Mouse (Mus musculus) liver, embryonic 11.5 days (tissue): ENCODE results near the gene Opn5. TPM values are rescaled to one million over a fixed set of nuclear protein-coding genes. Genes with fewer than 3 reads are reported as not detected.
A peak's percentile ranks its signal among the peaks of the same experiment; 100 is the strongest.

ENCODE experiments used
- ATAC-seq: fragments of 200-750 bp; cut with Nextera tagmentation; replicated peaks from 2 replicates; pipeline ENCODE4 v1.8.0; 2017; ENCODE audit warnings: moderate number of reproducible peaks, mild to moderate bottlenecking, moderate TSS enrichment, moderate library complexity; ENCODE audit not compliant: low FRiP score
- DNase-seq: peaks from one replicate; pipeline ENCODE4 v3.0.0-alpha.2; 2017; ENCODE audit warnings: low spot score
- H3K27ac ChIP-seq: fragments of 300-500 bp; sonication (generic); 2 replicates; pipeline ENCODE4 v1.5.1; 2014; ENCODE audit warnings: mild to moderate bottlenecking, low read depth, low read length, control low read depth
- H3K27me3 ChIP-seq: fragments of 300-500 bp; sonication (generic); replicated peaks from 2 replicates; pipeline ENCODE4 v1.6.1; 2014; ENCODE audit warnings: low read length, mixed read lengths; ENCODE audit not compliant: control insufficient read depth, insufficient read depth
- H3K36me3 ChIP-seq: fragments of 300-500 bp; sonication (generic); 2 replicates; pipeline ENCODE4 v1.6.1; 2014; ENCODE audit warnings: mild to moderate bottlenecking, low read length, moderate library complexity, mixed read lengths; ENCODE audit not compliant: control insufficient read depth, insufficient read depth
- H3K4me1 ChIP-seq: fragments of 300-500 bp; sonication (generic); replicated peaks from 2 replicates; pipeline ENCODE4 v1.6.1; 2014; ENCODE audit warnings: low read length, mixed read lengths; ENCODE audit not compliant: control insufficient read depth, insufficient read depth
- H3K4me2 ChIP-seq: fragments of 300-500 bp; sonication (generic); 2 replicates; pipeline ENCODE4 v1.6.1; 2014; ENCODE audit warnings: mild to moderate bottlenecking, control low read depth, moderate library complexity
- H3K4me3 ChIP-seq: fragments of 300-500 bp; sonication (generic); 2 replicates; pipeline ENCODE4 v1.5.1; 2014; ENCODE audit warnings: low read depth, low read length, control low read depth
- H3K9ac ChIP-seq: fragments of 300-500 bp; sonication (generic); 2 replicates; pipeline ENCODE4 v1.6.1; 2014; ENCODE audit warnings: low read depth, low read length, control low read depth
- H3K9me3 ChIP-seq: fragments of 300-500 bp; sonication (generic); 2 replicates; pipeline ENCODE4 v1.6.1; 2016; ENCODE audit warnings: low read length, inconsistent platforms, mixed read lengths; ENCODE audit not compliant: control insufficient read depth
- WGBS: fragments of 180-500 bp; shearing (Covaris S2); extraction: QIAGEN DNeasy Blood & Tissue Kit; methylation state at CpG from one replicate; pipeline ENCODE4 v1.1.7; 2014; 5-methylcytosine and 5-hydroxymethylcytosine counted together
- polyA plus RNA-seq: library from polyadenylated mRNA; unstranded; fragments of >200 nt; fragmentation: Nextera tagmentation; extraction: Ambion mirVana; gene quantifications from 2 replicates; pipeline ENCODE4 v1.2.1, GENCODE M21; 2014

Gene Opn5
- polyA plus RNA-seq = not detected in 2 replicates

DNA sequence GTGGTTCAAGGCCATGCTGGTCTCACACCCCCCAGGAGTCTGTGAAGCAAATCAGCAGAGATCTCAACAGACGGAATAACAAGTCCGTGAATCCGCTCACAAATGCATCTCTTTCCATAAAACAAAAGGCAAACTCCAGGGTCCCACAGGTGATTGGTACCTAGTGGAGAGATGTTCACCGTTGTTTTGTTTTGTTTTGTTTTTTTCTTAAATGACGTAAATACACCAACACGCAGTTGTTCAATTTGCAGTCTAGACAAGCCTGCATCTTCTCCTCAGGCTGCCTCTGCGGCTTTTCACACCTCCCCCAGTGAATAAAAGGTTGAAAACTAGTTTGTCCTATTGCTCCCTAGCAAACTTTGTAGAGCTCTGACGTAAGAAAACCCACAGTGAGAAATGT, at the start of gene Opn5:
Gene Opn5, minus strand, starts transcription at position 101 of the 400 bp plus-strand sequence.
- Histone ChIP-seq H3K36me3 (no peaks in the 10 kb centered on the region), H3K4me1 (no peaks in the 10 kb centered on the region), H3K4me2 (no peak within 1 kb of the TSS), H3K4me3 (no peak within 1 kb of the TSS), H3K27me3 (no peaks in the 10 kb centered on the region), H3K9ac (no peak within 1 kb of the TSS), H3K9me3 (no peaks in the 10 kb centered on the region), H3K27ac (no peak within 1 kb of the TSS)
- DNase-seq (no peak), ATAC-seq (no peak)
- 74% methylated on average over 8 of the region's 8 CpGs for WGBS

GRCm38 (mm10) chr17:42658634-42659422, 47.6 kb upstream of the Opn5 start:
- H3K9me3 ChIP-seq = no peaks in the 10 kb centered on the region
- no peaks in the 10 kb centered on the region for H3K27me3 ChIP-seq
- DNase-seq (peak; percentile 36), ATAC-seq (no peak)
- H3K27ac ChIP-seq = no peak overlapping the region
- WGBS = 21% methylated on average over 14 of the region's 14 CpGs
- H3K4me1 ChIP-seq = no peaks in the 10 kb centered on the region
- no peak overlapping the region for H3K4me2 ChIP-seq
- H3K9ac ChIP-seq = no peak overlapping the region
- no peaks in the 10 kb centered on the region for H3K36me3 ChIP-seq
- H3K4me3 ChIP-seq = no peak overlapping the region

DNA sequence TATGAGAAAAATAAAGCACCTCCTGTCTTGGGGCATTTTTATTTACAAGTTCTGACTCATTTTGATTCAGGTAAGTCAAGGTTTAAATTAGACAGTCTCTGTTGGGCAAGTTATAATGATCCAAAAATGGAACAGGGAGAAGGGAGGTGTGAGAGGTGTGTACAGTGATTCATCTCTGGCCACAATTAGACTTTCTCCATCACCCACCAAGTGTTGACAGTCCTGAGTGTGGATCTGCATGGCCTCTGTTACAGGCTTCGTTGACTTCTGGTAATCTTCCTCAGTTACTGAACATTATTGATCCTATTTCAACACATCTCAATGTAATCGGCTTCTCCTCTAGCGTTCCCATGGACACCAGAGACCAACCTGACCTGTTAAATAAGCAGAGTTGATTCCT, 32.2 kb upstream of the Opn5 start:
- Histone ChIP-seq H3K27me3 (no peaks in the 10 kb centered on the region), H3K9ac (no peak overlapping the region), H3K9me3 (no peaks in the 10 kb centered on the region), H3K36me3 (no peaks in the 10 kb centered on the region), H3K4me2 (no peak overlapping the region), H3K4me3 (no peak overlapping the region), H3K27ac (no peak overlapping the region), H3K4me1 (no peaks in the 10 kb centered on the region)
- WGBS = 74% methylated on average over 3 of the region's 3 CpGs
- ATAC-seq (no peak), DNase-seq (no peak)

GRCm38 (mm10) chr17:42630206-42630605, 19.0 kb upstream of the Opn5 start:
- H3K4me2 ChIP-seq = no peak overlapping the region
- H3K4me1 ChIP-seq = no peaks in the 10 kb centered on the region
- DNase-seq (no peak), ATAC-seq (no peak)
- H3K27ac ChIP-seq = no peak overlapping the region
- 82% methylated on average over 2 of the region's 2 CpGs for WGBS
- no peak overlapping the region for H3K9ac ChIP-seq
- no peaks in the 10 kb centered on the region for H3K36me3 ChIP-seq
- no peak overlapping the region for H3K4me3 ChIP-seq
- H3K27me3 ChIP-seq = no peaks in the 10 kb centered on the region
- no peaks in the 10 kb centered on the region for H3K9me3 ChIP-seq

DNA sequence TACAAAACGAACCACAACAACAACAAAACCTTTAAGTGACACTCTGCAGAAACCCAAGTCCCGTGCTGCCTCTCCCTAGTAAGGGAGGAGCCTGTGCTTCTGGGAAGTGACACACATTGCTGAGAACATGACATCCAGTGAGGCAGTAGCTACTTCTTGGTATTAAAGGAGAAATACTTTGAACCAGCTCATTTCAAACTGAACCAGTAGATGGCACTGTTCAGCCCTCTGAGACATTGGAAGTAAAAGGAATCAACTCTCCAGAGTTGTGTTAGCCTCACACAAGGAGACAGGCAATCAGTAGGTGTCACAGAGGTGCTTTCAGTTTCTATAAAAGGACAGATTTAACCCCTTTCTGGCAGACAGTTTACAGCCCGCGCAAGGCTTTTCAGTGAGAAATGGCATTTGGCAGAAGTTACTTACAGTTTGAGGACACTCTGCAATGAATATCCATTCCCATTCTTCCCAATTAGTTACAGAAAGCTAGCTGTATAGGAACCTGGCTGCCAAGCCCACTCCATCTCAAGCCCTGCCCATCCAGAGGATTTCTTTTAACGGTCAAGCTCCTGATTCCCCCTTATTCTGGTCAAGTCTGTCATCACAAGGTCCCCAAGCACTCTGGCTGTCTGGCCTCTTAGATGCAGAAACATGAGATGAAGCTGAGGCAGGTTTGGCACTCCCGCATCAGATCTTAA, 2.0 kb upstream of the Opn5 start:
- ATAC-seq (0 out of 2 replicates have a peak, but pooled peaks have one; percentile 20), DNase-seq (no peak)
- H3K9ac ChIP-seq = no peak overlapping the region

DNA sequence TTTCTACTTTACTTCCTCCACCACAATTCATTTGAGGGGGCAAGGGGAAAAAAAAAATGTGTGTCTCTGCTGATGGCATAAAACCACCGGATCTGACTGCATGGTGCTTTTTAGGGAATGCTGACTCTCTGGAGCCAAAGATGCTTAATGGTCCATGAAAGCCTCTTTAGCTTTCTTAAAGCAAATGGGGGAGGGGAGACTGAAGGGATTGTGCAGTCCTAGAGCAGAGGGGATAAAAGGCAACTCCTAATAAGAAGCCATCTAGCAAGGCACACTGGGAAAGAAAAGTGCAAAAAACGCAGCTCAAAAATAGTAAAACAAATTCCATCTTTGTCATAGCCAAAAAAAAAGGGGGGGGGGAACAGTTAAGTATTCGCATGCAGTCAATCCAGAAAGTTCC, 2.9 kb downstream of the Opn5 start:
- ATAC-seq = no peak
- DNase-seq = no peak
- Histone ChIP-seq H3K9me3 (no peaks in the 10 kb centered on the region), H3K36me3 (no peaks in the 10 kb centered on the region), H3K27ac (no peak overlapping the region), H3K27me3 (no peaks in the 10 kb centered on the region), H3K4me1 (no peaks in the 10 kb centered on the region), H3K4me2 (no peak overlapping the region), H3K4me3 (no peak overlapping the region), H3K9ac (no peak overlapping the region)
- WGBS = 77% methylated on average over 3 of the region's 3 CpGs

More for the DNA sequence above, 2.0 kb upstream of the Opn5 start:
- H3K36me3 ChIP-seq = no peaks in the 10 kb centered on the region
- H3K4me3 ChIP-seq = no peak overlapping the region
- no peak overlapping the region for H3K27ac ChIP-seq
- H3K4me1 ChIP-seq = no peaks in the 10 kb centered on the region
- H3K4me2 ChIP-seq = no peak overlapping the region
- H3K9me3 ChIP-seq = no peaks in the 10 kb centered on the region
- H3K27me3 ChIP-seq = no peaks in the 10 kb centered on the region
- WGBS = 34% methylated on average over 6 of the region's 6 CpGs

DNA sequence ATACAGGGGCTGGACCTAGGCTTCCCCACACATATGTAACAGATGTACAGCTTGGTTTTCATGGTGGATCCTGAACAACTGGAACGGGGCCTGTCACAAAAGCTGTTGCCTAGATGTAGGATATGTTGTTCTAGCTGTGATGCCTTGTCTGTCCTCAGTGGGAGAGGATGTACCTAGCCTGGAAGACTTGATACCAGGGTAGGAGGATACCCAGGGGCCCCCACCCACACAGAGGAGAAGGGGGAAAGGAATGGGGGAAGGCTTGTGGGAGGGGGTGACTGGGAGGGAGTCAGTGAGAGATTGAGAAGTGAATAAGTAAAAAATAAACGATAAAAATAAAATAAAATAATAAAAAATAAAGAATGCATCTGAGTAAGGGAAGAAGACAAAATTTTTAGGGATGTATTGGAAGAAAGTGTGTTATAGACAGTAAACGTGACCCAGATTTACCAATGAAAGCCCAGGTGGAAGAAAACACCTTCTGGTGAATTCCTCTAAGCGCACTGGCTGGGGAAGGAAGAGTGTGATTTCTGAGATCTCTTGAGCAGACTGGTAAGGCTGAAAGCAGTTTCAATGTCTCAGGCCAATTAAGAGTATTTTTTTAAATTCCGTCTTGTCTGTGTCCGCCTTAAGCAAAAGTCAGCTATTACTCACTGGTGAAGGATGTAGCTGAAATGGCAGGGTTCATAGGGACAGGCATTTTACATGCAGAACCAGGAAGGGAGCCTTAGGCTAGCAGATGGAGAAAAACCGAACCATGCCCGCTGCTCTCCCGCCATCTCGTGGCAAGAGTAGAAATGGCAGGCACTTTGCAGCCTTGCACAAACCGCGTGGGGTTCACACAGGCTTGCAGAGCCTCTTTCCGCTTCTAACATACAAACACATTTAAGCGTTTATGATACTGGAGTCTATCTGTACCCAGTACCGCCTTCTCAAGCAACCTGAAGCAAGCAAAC, 8.1 kb downstream of the Opn5 start:
- H3K9ac ChIP-seq = no peak overlapping the region
- H3K4me2 ChIP-seq = no peak overlapping the region
- peak; percentile 67 for ATAC-seq
- H3K4me1 ChIP-seq = no peaks in the 10 kb centered on the region
- H3K9me3 ChIP-seq = no peaks in the 10 kb centered on the region
- WGBS = 27% methylated on average over 15 of the region's 15 CpGs
- no peak overlapping the region for H3K27ac ChIP-seq
- no peaks in the 10 kb centered on the region for H3K27me3 ChIP-seq
- no peaks in the 10 kb centered on the region for H3K36me3 ChIP-seq
- DNase-seq = peak; percentile 48
- no peak overlapping the region for H3K4me3 ChIP-seq

- no peak for ATAC-seq
- Histone ChIP-seq H3K27ac (no peak overlapping the region), H3K9me3 (no peaks in the 10 kb centered on the region), H3K27me3 (no peaks in the 10 kb centered on the region), H3K4me2 (no peak overlapping the region), H3K9ac (no peak overlapping the region), H3K4me1 (no peaks in the 10 kb centered on the region), H3K36me3 (no peaks in the 10 kb centered on the region), H3K4me3 (no peak overlapping the region)
- WGBS = 65% methylated on average over 1 of the region's 1 CpGs
- DNase-seq = no peak
Measured at GRCm38 (mm10) chr17:42586486-42586885, 24.7 kb downstream of the Opn5 start.
